Mouse (Mus musculus) cerebellum, adult 2 months (tissue): ENCODE results near the gene Eefsec.

Experiments
- CTCF ChIP-seq: fragments of 200-500 bp; IDR thresholded peaks from 2 replicates; pipeline ENCODE4 v1.5.1; 2011; ENCODE audit warnings: low read depth, mild to moderate bottlenecking, control low read depth, low read length, moderate library complexity, borderline replicate concordance; ENCODE audit not compliant: insufficient read depth
- POLR2A ChIP-seq: fragments of 200-500 bp; IDR thresholded peaks from 2 replicates; pipeline ENCODE4 v1.6.1; 2011; ENCODE audit warnings: low read length, control low read depth, borderline replicate concordance; ENCODE audit not compliant: insufficient read depth

- TF ChIP-seq POLR2A (no peak), CTCF (no peak)
These were observed 72.1 kb downstream of the Eefsec start for GRCm38 (mm10) chr6:88374247-88374646.
